Mouse (Mus musculus) heart, postnatal 14 days (tissue): ENCODE measurements at regions not wholly inside any gene's neighbourhood (a gene's known extent, or its start where the extent isn't known, plus 50 kb on each side); places are given as distances from the start of the nearest gene placed in this dataset.

Experiments
- DNase-seq, 2 experiments: peaks; one replicate each; pipeline ENCODE4 v3.0.0; 2021 to 2022
- intact Hi-C: fragments of 180-260 bp; cut with DNase I; formaldehyde crosslinking; loops from one replicate; pipeline ENCODE4 v1.15.1; 2025

DNA sequence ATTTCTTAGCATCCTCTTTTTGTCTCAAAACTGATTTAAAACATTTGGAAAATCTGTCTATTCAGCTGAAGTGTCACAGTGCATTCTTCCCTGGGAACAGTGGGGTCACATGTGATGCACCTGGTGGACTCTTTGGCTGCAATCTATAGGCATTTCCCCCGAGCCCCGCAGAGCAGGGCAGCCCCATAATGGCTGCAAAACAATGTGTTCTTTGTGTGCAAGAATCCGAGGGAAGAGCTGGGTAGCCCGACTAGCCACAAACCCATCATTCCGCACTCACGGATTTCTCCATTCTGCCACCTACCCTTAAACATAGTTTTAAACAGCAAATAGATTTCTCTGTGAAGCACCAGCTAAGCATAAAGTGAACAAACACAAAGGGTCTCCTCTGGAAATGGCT, 252.2 kb downstream of the Barhl2 start:
- DNase-seq: no peak
- intact Hi-C loops: no loop called here

DNA sequence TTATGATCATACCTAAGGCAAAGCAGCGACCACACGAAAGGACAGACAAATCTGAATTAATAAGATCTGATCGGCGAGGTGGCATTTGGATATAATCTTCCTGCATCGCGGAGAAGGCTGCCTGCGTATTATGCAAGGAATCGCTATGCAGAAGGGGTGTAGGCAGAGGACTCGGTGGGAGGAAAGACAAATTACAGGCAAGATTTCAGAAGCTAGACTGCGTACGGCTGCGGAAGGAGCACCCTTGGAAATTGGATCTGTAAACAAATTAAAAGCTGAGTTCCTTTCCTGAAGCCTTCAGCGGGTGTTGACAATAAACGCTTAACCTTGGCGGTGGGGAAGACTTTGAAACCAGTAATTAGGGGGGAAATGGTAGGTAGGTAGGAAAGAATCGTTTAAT, 257.3 kb downstream of the Barhl2 start:
- intact Hi-C loops: no loop called here
- no peak for DNase-seq

DNA sequence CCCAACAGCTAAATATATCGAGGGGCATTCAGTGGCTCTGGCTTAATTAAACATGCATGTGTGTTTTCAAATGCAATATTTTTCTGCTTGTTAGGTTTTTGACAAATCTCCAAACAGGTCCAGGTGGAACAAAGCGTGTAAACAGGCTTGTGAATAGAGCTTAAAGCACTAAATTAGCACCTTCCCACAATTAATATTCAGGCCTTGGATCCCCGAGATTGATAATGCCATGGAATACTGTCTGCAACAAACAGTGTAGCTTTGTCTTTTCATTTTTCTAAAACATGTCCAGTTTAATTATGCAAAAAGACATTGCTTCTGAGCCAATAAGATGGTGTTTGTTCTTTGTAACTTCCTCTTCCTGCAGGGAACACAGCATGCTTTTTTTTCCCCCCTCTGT, 258.9 kb downstream of the Barhl2 start:
- intact Hi-C loops: no loop called here
- no peak for DNase-seq

DNA sequence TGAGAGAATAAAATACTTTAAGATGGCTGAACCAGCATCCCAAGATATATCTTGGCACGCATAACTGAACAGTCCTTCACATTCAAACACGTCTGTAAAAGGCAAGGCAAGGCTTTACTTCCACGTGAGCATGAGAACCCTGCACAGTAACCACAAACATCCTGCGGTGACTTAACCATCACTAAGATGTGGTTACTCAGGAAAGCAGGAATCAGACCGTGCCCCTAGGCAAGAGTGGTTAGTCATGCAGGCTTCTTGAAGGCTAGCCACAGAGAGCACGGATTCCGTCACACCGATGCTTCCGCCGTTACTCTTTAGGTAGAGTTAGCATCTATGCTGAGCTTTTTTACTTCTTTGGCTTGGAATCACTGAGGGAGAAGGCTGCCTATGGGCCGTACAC, 266.8 kb downstream of the Barhl2 start:
- intact Hi-C loops: no loop called here

DNA sequence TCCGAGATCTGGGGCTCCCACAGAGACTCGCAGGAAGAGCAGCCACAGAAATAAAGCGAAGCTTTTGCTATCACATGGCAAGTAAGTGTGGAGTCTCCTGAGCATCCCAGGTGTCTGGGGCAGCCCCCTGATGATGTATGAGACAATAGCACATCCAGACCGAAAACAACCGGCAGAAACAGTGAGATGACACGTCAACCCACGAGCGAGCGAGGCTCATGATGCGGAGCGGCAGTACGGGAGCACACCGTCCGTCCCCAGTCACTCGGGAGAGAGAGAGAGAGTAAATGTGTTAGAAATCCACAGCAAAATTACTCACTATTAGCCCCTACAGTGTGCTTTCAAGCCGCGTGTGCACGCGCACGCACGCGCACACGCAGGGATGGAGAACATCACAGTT, 276.2 kb downstream of the Barhl2 start:
- DNase-seq: no peak
- intact Hi-C loops: no loop called here

More for the DNA sequence above, 266.8 kb downstream of the Barhl2 start:
- DNase-seq: no peak

DNA sequence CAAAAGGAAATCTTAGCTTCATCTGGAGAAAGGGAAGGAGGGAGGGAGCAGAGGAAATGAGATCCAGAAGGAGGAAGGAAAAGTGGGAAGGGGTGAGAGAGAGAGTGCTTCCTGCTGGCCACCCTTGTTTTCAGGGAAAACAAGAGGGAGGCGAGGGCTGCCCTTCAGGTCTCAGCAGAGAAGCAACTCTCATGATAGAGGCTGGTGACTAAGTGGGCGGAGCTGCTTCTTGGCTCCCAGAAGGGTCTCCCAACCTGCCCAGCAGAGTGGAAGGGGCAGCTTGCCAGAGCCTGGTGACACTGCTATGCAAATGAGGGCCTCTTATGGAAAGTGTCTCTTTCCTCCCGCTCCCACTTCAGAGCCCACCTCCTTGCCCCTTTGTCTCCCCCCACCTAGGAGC, 285.8 kb downstream of the Barhl2 start:
- peak in 1 of 2 experiments; percentile 5 for DNase-seq
- intact Hi-C loops: no loop called here

DNA sequence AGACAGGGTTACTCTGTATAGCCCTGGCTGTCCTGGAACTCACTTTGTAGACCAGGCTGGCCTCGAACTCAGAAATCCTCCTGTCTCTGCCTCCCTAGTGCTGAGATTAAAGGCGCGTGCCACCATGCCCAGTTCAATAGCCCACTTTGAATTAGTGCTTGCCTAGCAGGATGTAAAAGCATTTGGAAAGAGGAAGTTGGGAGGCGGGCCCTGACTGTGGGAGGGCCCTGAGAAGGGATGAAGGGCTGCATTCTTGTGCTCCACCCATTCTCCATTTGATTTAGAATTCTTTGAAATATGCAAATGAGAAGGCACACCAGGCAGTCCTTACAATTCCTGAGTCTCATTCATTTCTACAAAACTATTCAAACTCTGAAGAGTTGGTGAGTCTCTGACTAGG, 287.6 kb downstream of the Barhl2 start:
- intact Hi-C loops: no loop called here
- DNase-seq: no peak

DNA sequence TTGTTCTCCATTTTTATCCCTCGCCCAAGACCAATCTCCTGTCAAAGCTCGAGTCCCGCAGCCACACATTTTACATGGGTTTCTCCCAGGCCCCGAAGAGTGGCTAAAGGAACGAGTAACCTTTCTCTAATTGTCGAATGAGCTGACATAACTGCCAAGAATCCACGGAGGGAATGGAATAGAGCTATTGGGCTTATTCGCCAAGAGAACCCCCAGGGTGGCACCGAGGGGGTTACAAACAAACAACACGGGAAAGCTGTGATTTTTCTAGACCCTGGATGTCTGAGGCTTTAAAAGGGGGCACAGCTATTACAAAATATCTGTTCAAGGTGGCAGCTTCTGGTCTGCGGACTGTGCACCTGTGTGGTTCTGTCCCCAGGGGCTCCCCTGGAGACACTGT, 290.4 kb downstream of the Barhl2 start:
- intact Hi-C loops: no loop called here

DNA sequence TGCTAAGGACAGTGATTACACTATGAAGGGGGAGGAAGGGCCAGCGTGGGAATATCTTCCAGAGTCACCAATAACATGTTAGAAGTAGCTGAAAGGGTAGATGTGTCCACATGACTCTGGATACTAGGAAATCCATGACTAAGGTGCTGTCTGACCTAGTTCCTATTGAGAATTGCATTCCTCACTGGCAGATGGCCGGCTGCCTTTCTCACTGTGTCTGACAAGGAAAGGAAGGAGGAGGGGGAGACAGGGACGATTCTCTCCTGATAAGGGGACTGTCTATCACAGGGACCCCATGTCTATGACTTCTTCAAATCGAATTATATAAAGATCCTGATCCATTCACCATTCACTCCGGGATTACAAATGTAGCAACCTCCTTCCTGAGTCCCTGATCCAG, 289.9 kb downstream of the Zfp326 start:
- DNase-seq: no peak
- intact Hi-C loops: no loop called here

More for the DNA sequence above, 290.4 kb downstream of the Barhl2 start:
- no peak for DNase-seq

DNA sequence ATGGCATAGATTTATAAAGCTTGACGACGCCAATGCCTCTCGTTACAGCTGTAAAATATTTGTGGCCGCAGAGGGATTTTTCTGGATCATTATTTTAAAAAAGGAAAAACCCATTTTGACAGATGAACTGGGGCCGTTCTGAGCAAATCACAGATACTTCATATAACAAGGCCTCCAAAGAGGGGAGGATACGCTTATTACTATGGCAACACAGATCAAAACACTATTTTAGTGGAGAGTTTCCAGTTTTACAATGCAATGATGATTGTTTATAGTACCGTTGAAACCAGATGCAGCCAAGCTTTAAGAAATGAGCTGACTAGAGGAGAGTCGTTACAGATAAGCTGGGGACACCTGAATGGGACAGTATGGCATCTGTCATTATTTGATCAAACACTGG, 287.8 kb downstream of the Zfp326 start:
- no peak for DNase-seq
- intact Hi-C loops: no loop called here

DNA sequence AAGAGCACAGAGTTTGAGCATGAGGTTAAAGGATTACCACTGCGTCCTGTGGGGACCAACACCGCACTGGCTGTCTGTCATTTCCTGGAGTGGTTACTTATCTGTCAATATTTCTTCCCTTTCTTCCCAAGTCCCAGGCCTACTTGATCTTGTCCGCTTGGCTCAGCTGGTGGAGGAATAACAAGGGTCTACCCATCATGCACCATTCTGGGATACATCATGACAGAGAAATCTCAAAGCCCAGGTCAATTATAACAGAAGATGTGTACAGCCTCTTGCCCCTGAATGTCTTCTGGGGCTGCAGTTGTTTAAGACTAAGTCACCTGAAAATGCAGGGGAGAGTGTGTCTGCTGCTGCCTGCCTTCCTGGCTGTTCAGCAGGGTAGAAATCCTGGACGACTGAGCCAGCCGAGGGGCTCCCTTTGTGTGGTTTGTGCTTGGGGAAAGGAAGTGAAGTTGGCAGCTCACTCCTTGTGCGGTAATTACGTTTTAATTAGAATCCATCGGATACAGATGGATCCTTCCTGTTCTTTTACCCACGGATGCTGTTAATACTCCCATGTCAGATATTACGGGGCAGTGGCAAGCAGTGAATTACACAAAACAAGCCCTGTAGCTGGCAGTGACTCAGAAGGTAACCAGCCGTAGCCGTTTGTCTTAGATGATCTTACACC, 286.8 kb downstream of the Zfp326 start:
- intact Hi-C loops: no loop called here

DNA sequence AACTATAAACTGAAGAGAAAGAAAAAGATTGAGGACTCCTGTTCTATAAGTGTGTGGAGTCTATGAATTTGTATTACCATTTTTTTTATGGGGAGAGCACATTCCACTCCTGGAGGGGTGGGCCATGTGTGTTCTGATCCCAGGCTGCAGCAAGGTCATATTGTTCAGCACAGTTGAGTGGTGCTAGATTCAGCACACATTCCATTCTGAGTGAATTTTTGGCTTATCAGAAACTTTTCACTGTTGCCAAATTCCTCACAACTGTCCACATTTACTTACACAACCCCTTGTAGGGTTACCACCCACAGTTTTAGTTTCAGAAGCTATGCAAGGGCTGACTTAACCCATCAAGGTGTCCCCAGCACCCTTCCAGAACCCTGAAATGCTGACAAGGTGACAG, 262.7 kb downstream of the Zfp326 start:
- intact Hi-C loops: no loop called here
- DNase-seq: no peak

More for the DNA sequence above, 286.8 kb downstream of the Zfp326 start:
- DNase-seq: no peak

DNA sequence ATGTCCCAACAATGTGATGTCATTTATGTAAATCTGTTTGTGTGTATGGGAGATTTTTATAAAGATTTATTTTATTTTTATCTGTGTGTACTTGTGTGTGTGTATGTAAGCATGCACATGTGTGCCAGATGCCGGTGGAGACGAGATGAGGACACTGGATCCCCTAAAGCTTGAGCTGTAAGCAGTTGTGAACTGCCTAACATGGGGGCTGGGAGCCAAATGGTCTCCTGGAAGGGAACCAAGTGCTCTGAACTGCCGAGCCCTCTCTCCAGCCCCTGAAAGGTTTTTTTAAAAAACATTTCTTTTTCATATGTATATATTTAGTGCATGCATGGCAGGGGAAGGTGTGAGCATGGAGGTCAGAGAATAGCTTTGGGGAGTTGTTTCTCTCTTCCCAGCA, 246.6 kb downstream of the Zfp326 start:
- intact Hi-C loops: no loop called here
- DNase-seq: no peak

DNA sequence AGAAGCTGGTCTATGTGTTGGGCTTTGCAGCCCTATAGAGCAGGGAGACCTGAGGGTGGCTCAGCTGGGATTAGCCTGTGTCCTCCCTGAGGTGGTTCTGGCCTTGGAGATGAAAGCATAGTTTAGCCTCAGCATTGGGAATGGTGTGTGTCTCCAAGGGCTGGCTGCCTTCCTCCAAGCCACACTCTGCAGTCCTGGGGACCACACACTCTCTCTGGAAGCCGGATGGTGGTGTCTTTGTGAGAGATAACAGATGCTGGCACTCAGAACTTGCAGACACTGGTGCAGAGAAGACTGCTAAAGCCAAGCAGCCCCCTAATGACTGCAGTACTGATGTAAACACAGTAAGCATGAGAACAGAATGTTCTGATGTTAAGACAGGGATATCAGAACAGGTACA, 243.2 kb downstream of the Zfp326 start:
- intact Hi-C loops: no loop called here
- DNase-seq: no peak

DNA sequence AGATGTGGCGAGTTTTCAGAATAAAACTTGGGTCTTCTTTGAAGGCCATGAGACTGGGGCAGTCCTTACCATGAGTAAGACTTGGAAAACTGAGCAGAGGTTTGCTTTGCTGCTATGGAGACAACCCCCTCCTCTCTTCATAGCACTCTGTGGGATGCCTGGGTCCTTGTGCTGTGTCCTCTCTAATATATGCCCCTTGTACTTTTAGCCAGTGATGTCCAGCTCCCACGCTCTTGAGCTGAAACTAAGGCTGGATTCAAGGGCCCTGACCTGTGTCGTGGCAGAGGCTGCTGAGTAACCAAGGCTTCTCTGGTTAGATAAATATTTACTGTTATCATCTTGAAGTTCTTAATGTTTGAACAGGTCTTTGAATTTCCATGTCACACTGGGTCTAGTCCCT, 236.8 kb downstream of the Zfp326 start:
- intact Hi-C loops: no loop called here
- DNase-seq: no peak

DNA sequence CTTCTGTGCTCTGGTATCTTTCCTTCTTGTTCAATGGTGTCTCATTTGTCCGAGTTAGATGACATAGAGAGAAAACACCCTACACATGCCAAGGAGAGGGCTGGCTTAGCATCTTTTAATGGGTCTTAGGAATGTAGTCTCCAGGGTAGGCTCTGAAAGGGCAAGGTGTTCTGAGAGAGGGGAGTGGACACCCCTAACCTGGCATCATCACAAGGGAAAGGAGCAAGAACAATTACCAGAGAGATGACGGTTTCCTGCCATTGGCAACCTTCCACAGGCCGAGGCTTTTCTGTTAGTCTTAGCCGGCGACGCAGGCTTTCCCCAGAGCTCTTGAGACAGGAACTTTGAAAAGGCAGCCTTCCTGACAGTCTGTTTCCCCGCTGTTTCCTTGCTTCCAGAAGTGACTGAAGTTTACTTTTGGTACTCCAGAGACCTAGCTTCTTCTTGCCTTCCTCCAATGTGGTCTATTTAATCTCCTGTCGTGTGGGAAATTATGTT, 232.2 kb downstream of the Zfp326 start:
- DNase-seq: peak; percentile 5 to 7
- intact Hi-C loops: no loop called here

DNA sequence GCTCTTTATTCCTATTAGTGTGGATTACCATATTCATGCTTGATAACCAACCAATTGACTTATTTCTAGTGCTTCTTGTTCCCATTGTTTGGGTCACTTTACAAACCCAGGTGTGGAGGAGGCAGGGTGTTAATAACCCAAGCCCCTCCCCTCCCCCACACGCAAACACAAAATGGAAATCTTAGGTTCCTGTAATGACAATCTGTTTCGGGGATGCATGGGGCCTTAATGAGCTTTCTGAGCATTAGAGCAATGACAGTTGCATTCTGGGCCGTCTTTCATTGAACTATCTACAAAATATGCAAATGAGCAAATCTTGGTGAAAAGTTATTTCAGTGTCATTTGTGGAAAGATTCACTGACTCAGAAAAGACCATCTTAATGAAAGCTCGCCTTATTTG, 225.9 kb downstream of the Zfp326 start:
- no peak for DNase-seq
- intact Hi-C loops: no loop called here

DNA sequence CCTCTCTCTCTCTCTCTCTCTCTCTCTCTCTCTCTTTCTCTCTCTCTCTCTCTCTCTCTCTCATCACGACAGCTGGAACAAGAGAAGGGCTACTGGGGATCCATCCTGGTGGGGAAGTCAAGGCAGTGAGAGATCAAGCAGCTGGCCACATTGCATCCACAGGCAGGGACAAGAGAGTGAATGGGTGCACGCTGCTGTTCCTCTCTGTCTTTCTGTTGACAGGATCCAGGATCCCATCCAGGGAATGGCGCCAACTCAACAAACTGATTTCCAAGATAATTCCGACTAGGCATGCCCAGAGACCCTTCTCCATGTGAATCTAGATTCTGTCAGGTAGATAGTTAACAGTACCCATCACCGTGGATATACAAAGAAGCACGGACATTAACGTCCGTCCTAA, 222.5 kb downstream of the Zfp326 start:
- DNase-seq: no peak

DNA sequence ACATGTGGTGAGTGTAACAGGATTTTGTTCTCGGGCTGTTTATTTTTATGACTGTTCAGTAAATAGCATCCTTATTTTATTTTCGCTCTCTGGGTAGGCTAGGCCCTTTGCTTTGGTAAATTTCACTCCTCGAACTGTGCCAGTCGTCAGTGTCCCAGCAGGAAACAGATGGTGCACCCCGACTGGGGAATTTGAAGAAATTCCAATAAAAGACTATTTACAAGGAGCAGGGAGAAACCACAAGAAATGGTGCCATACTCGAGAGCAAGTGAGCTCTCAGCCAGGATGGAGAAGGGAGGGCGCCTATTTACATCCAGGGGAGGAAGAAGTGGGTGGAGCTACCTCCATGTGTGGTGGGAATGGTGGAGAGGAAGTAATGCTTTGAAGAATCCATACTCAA, 213.0 kb downstream of the Zfp326 start:
- intact Hi-C loops: no loop called here
- DNase-seq: no peak

More for the DNA sequence above, 222.5 kb downstream of the Zfp326 start:
- intact Hi-C loops: no loop called here

DNA sequence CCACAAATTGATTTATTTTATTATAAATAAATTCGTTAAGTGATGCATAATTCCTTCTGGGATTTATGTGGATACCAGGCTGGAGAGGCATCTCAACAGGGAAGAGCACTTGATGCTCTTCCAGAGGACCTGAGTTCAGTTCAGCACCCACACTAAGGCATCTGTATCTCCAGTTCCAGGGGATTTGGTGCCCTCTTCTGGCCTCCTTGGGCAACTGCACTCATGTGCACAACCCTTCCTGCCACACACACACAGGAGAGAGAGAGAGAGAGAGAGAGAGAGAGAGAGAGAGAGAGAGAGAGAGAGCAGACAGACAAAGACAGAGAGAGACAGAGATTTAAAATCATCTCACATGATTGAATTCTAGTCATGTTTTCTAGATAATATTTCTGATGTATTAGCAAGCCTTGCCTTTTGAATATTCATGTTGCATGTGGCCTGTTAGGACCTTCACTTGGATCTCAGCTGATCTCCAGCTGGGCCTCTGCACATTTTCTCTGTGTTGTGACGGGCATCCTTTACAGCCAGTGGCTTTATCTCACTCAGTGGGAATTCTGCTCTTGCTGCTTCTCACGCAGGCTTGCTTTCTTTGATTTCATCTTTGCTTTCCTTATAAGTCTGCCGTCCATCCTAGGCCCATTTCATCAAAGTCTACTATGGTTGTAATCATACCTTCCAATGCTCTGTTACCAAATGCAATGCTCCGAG, 212.3 kb downstream of the Zfp326 start:
- no peak for DNase-seq
- intact Hi-C loops: no loop called here

DNA sequence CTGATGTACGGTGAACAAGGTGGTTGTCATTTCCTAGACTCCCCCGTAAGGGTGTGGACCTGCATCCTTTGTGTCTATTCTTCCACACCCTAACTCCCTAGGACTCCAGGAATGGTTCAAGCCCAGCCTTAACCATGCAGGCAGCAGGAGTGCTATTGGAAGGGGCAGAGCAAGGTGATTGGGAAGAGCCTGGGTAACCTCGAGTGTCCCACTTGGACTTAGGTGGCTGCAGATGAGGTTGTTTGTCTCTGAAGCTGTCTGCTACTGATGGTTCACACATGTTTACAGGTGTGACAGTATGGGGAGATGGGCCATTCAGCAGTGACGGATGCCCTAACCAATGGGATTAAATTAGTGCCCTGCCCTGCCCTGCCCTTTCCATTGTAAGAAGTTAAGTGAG, 207.4 kb downstream of the Zfp326 start:
- DNase-seq: no peak
- intact Hi-C loops: no loop called here

DNA sequence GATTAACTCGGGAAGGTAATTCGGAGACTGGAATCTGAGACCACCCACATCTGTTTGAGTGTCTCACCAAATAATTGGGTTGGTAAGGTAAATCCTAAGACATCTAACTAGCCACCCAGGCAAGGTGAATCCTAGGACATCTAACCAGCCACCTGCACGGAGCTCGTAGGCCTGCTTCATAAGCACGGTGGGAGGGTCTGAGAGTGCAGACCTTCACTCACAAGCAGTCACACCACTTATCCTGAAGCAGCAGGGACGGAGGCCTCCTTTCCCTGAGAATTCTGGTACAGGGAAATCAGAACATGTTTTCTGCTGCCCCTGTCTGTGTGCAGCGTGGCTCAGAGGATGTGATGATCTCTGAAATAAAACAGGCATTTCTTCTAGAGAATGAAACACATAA, 206.5 kb downstream of the Zfp326 start:
- DNase-seq: no peak
- intact Hi-C loops: no loop called here
